Mouse (Mus musculus) stomach, embryonic 16.5 days (tissue): Measurements from ENCODE around the gene Zfp853. TPM values are rescaled to one million over a fixed set of nuclear protein-coding genes. Genes with fewer than 3 reads are reported as not detected.

Experiments used
- ATAC-seq: fragments of 200-750 bp; cut with Nextera tagmentation; 2 replicates; pipeline ENCODE4 v1.8.0; 2017; ENCODE audit warnings: moderate number of reproducible peaks, moderate TSS enrichment; ENCODE audit not compliant: insufficient read depth, low FRiP score
- H3K27ac ChIP-seq: fragments of 300-500 bp; sonication (generic); 2 replicates; pipeline ENCODE4 v1.5.1; 2014; ENCODE audit warnings: low read length
- H3K27me3 ChIP-seq: fragments of 300-500 bp; sonication (generic); 2 replicates; pipeline ENCODE4 v1.6.1; 2014; ENCODE audit warnings: low read length, control low read depth, mixed read lengths; ENCODE audit not compliant: control insufficient read depth, insufficient read depth
- H3K36me3 ChIP-seq: fragments of 300-500 bp; sonication (generic); 2 replicates; pipeline ENCODE4 v1.6.1; 2014; ENCODE audit warnings: low read length; ENCODE audit not compliant: control insufficient read depth, insufficient read depth
- H3K4me1 ChIP-seq: fragments of 300-500 bp; sonication (generic); 2 replicates; pipeline ENCODE4 v1.6.1; 2014; ENCODE audit warnings: low read length, control low read depth, mixed read lengths; ENCODE audit not compliant: control insufficient read depth, insufficient read depth
- H3K4me2 ChIP-seq: fragments of 300-500 bp; sonication (generic); 2 replicates; pipeline ENCODE4 v1.6.1; 2014; ENCODE audit warnings: low read depth, low read length, mixed read lengths
- H3K4me3 ChIP-seq: fragments of 300-500 bp; sonication (generic); replicated peaks from 2 replicates; pipeline ENCODE4 v1.5.1; 2014; ENCODE audit warnings: mild to moderate bottlenecking, low read length
- H3K9ac ChIP-seq: fragments of 300-500 bp; sonication (generic); 2 replicates; pipeline ENCODE4 v1.6.1; 2014; ENCODE audit warnings: low read length
- H3K9me3 ChIP-seq: fragments of 300-500 bp; sonication (generic); replicated peaks from 2 replicates; pipeline ENCODE4 v1.6.1; 2016; ENCODE audit warnings: low read length, control low read depth; ENCODE audit not compliant: control insufficient read depth
- WGBS: fragments of 180-500 bp; shearing (Covaris S2); extraction: QIAGEN DNeasy Blood & Tissue Kit; methylation state at CpG from one replicate; pipeline ENCODE4 v1.1.7; 2014; 5-methylcytosine and 5-hydroxymethylcytosine counted together
- polyA plus RNA-seq: library from polyadenylated mRNA; unstranded; fragments of >200 nt; fragmentation: Nextera tagmentation; extraction: Ambion mirVana; gene quantifications from 2 replicates; pipeline ENCODE4 v1.2.1, GENCODE M21; 2015

Gene Zfp853
- polyA plus RNA-seq, 1 experiment from 2014 or later = 0.10 TPM

DNA sequence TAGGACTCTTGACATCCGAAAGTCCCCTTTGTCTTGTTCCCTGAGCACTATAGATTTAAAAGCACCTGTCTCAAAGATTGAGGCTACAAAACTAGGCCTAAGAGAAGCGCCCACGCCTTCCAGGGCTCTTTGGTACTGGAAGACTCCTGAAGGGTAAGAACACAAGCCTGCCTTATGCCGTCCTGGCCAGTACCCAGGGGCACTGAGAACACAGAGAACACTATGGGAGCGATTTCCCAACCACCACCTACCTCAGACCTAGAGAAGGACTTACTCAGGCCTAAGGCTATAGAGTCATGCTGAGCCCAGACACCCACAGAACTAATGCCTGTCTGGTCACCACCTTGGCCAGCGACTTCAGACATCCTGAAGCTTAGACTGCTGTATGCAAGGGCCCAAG, 26.6 kb downstream of the Zfp853 start:
- Histone ChIP-seq H3K36me3 (no peaks in the 10 kb centered on the region; the same call in 1 of the 2 replicates), H3K27me3 (no peaks in the 10 kb centered on the region), H3K9me3 (no peaks in the 10 kb centered on the region), H3K4me2 (no peak overlapping the region), H3K27ac (no peak overlapping the region), H3K9ac (no peak overlapping the region), H3K4me1 (peaks cover 12% of the 10 kb centered on the region), H3K4me3 (no peak overlapping the region)
- no peak for ATAC-seq
- 83% methylated on average over 6 of the region's 6 CpGs for WGBS

DNA sequence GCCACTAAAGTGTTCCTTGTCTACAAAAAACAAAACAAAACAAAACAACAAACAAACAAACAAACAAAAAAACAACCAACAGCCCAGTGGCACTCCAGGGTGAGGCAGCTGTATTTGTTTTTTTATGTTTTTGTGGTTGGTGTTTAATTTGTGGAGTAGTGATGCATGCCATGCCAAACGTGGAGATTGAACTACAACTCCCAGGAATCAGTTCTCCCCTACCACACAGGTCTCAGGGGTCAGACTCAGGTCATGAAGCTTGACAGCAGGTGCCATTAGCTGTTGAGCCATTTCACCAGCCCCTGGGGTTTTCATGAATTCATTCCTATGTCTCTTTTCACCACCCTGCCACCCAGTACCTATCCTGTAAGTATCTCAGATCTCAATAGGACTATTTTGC, 28.0 kb downstream of the Zfp853 start:
- no peak overlapping the region for H3K27ac ChIP-seq
- 43% methylated on average over 1 of the region's 1 CpGs for WGBS

DNA sequence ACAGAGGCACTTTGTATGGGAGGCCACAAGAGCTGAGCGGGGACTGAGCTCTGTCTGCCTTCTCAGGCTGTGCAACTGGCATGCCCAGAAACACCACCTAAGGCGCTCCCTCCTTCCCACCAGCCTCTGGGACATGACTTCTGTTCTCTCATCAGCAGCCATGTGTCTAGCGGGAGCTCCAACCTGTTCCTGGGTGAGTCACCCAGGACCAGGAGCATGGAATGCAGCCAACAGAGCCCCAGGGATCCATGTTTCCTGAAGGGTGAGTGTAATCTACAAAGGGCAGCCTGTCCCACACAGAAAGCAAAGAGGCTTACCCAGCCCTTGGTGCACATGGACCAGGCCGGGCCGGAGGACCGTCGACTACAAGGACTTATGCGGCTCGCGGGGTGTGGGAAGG, 28.7 kb downstream of the Zfp853 start:
- no peak overlapping the region for H3K9ac ChIP-seq
- ATAC-seq = no peak
- WGBS = 80% methylated on average over 10 of the region's 10 CpGs
- no peaks in the 10 kb centered on the region; the same call in 1 of the 2 replicates for H3K36me3 ChIP-seq
- H3K4me3 ChIP-seq = no peak overlapping the region
- no peak overlapping the region for H3K4me2 ChIP-seq
- H3K9me3 ChIP-seq = no peaks in the 10 kb centered on the region
- H3K4me1 ChIP-seq = peaks cover 4% of the 10 kb centered on the region; the same call in 1 of the 2 replicates
- H3K27me3 ChIP-seq = no peaks in the 10 kb centered on the region
- H3K27ac ChIP-seq = no peak overlapping the region

More for the DNA sequence above, 28.0 kb downstream of the Zfp853 start:
- Histone ChIP-seq H3K36me3 (no peaks in the 10 kb centered on the region; the same call in 1 of the 2 replicates), H3K4me3 (no peak overlapping the region), H3K9me3 (no peaks in the 10 kb centered on the region), H3K4me2 (no peak overlapping the region), H3K27me3 (no peaks in the 10 kb centered on the region), H3K9ac (no peak overlapping the region), H3K4me1 (peaks cover 7% of the 10 kb centered on the region)
- ATAC-seq = no peak

DNA sequence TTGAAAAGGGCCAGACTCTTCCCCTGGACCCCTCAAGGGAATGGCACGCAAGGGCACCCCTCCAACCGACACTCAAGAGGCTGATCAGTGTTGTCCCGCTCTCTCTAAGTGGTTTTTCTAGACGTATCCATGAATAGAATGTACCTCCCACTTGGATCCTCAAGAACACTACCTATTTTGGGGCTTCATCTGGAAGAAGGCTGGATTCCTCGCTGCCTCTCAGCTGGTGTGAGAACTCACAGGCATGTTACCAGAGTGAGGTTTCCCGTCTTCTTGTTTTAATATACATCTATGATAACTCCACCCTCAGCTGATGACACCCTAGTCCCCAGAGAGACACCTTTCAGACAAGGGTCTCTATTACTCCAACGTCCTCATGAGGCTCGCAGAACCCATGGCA, 31.8 kb downstream of the Zfp853 start:
- Histone ChIP-seq H3K4me3 (no peak overlapping the region), H3K4me2 (no peak overlapping the region), H3K9me3 (no peaks in the 10 kb centered on the region), H3K4me1 (no peaks in the 10 kb centered on the region), H3K9ac (no peak overlapping the region), H3K36me3 (no peaks in the 10 kb centered on the region; the same call in 1 of the 2 replicates), H3K27me3 (peaks cover 9% of the 10 kb centered on the region), H3K27ac (no peak overlapping the region)
- WGBS = 91% methylated on average over 8 of the region's 8 CpGs
- no peak for ATAC-seq

DNA sequence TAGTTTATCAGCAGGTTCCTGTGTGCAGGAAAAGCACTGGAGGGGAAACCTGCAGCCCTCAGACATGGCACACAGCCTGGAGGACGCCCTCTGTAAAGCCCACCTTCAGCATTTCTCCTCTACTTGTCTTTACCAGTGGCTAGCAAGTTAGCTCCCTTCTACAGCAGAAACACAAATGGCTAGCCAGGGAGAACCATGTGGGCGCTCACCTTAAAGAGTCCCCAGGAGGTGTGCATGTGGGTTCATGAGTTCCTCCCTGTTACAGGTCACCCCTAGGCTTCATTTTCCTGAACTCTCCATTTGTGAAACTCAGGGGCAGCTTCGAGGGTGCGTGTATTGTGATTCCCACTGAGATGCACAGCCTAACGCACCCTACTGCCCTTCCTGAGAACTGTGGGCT, 37.6 kb downstream of the Zfp853 start:
- Histone ChIP-seq H3K4me3 (no peak overlapping the region), H3K4me1 (0 out of 2 replicates have a peak, but pooled peaks cover 11% of the 10 kb centered on the region), H3K27me3 (peaks cover 59% of the 10 kb centered on the region), H3K4me2 (no peak overlapping the region), H3K9ac (no peak overlapping the region), H3K27ac (no peak overlapping the region), H3K9me3 (peaks cover 5% of the 10 kb centered on the region; the same call in 1 of the 2 replicates), H3K36me3 (peaks cover 18% of the 10 kb centered on the region)
- no peak for ATAC-seq
- WGBS = 88% methylated on average over 5 of the region's 5 CpGs

DNA sequence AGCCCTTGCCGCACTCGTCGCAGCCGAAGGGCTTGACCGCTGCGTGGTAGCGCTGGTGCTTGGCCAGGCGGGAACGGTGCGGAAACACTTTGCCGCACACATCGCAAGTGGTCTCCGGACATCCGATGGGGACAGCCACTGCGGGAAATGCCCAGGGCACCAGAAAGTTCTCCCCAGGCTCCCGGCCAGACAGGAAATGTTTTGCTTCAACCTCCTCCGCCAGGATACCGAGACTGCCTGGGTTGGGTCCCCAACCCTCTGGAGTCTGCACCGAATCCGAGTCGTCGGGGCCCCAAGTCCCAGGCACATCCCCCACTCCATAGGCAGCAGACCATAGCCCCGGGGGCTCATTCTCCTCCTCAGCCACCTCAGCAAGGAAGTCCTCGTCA, 38.3 kb downstream of the Zfp853 start:
- Histone ChIP-seq H3K9ac (no peak overlapping the region), H3K4me3 (no peak overlapping the region), H3K4me1 (0 out of 2 replicates have a peak, but pooled peaks cover 11% of the 10 kb centered on the region), H3K9me3 (peaks cover 5% of the 10 kb centered on the region; the same call in 1 of the 2 replicates), H3K27ac (no peak overlapping the region), H3K27me3 (peaks cover 59% of the 10 kb centered on the region), H3K4me2 (no peak overlapping the region), H3K36me3 (peaks cover 18% of the 10 kb centered on the region)
- WGBS = 53% methylated on average over 24 of the region's 24 CpGs
- no peak for ATAC-seq

DNA sequence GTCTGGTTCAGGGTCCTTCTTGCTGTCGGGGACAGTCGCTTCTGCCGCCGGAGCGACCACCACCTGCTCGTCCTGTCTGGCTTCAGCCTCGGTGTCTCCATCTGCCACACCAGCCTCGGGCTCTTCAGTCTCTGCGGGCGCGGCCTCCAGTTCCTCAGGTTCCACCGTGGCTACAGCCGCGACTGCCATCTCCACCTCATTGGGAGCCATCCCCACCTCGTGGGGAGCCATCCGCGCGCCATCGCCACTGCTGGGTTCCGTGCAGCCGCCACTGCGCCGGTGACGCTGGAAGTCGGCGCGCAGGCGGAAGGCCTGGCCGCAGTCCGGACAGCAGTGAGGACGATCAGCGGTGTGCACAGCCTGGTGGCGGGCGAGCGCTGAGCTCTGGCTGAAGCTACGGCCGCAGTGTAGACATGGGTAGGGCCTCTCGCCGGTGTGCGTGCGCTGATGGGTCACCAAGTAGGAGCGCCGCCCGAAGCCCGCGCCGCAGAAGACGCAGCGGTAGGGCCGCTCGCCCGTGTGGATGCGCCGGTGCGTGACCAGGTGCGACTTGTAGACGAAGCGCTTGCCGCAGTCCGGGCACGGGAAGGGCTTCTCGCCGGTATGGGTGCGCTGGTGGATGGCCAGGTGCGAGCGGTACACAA, 38.8 kb downstream of the Zfp853 start:
- 35% methylated on average over 66 of the region's 66 CpGs for WGBS
- H3K4me2 ChIP-seq = no peak overlapping the region
- peaks cover 18% of the 10 kb centered on the region for H3K36me3 ChIP-seq
- H3K27me3 ChIP-seq = peaks cover 59% of the 10 kb centered on the region
- peaks cover 5% of the 10 kb centered on the region; the same call in 1 of the 2 replicates for H3K9me3 ChIP-seq
- no peak overlapping the region for H3K27ac ChIP-seq
- 0 out of 2 replicates have a peak, but pooled peaks cover 11% of the 10 kb centered on the region for H3K4me1 ChIP-seq
- H3K9ac ChIP-seq = no peak overlapping the region
- no peak for ATAC-seq
- H3K4me3 ChIP-seq = no peak overlapping the region

DNA sequence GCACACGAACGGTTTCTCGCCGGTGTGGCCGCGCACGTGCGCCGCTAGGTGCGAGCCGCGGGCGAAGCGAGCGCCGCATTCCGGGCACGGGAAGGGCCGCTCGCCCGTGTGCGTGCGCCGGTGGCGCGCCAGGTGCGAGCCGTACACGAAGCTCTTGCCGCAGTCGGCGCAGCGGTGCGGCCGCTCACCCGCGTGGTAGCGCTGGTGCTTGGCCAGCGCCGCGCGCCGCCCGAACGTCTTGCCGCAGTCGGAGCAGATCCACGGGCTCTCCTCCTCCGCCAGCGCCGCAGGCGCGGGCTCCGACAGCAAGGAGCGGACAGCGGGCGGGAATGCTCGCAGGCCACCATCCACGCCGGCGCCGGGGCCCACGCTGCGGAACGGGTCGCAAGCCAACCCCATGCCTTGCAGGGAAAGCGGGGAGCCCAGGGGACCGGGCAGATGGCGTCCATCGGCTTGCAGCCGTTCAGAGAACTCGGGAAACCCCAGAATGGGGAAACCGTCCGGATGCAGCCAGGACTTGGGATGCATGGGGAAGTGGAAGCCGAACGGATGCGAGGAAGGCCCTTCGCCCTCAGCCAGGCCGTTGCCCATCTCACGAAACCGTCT, 39.4 kb downstream of the Zfp853 start:
- H3K27ac ChIP-seq = no peak overlapping the region
- peak overlapping the region; percentile 35; the same call in 1 of the 2 replicates for H3K9ac ChIP-seq
- 16% methylated on average over 81 of the region's 81 CpGs for WGBS
- H3K9me3 ChIP-seq = peaks cover 5% of the 10 kb centered on the region; the same call in 1 of the 2 replicates
- peak overlapping the region; percentile 41 for H3K4me3 ChIP-seq
- H3K4me1 ChIP-seq = 0 out of 2 replicates have a peak, but pooled peaks cover 11% of the 10 kb centered on the region
- H3K4me2 ChIP-seq = peak overlapping the region; percentile 74
- H3K36me3 ChIP-seq = peaks cover 18% of the 10 kb centered on the region
- H3K27me3 ChIP-seq = peaks cover 59% of the 10 kb centered on the region
- no peak for ATAC-seq

DNA sequence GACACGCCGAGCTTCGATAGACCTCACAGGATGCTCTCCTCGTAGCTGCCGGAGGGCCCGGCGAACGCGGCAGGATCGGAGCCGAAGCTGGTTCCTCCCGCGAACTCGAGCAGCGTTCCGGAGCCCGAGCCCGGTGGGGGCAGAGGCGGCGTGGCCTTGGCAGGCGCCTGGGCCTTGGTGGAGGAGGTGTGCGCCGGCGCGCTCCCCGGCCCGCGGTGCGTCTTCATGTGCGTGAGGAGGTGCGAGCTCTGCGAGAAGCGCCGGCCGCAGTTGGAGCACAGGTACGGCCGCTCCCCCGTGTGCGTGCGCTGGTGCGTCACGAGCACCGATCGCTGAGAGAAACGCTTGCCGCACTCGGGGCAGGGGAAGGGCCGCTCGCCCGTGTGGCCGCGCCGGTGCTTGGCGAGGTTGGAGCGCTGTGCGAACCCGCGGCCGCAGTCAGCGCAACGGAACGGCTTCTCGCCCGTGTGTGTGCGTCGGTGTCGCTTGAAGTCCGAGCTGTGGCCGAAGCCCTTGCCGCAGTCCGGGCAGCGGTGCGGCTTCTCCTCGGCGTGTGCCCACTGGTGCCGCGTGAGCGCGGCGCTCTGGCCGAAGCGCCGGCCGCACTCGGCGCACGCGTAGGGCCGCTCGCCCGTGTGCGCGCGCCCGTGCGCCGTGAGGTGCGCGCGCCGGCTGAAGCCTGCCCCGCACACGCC, 40.1 kb downstream of the Zfp853 start:
- Histone ChIP-seq H3K4me1 (0 out of 2 replicates have a peak, but pooled peaks cover 11% of the 10 kb centered on the region), H3K9ac (peak overlapping the region; percentile 35; the same call in 1 of the 2 replicates), H3K27me3 (peaks cover 59% of the 10 kb centered on the region), H3K4me2 (peak overlapping the region; percentile 74), H3K9me3 (peaks cover 5% of the 10 kb centered on the region; the same call in 1 of the 2 replicates), H3K4me3 (peak overlapping the region; percentile 41), H3K36me3 (peaks cover 19% of the 10 kb centered on the region), H3K27ac (no peak overlapping the region)
- ATAC-seq = peak; percentile 29; the same call in 1 of the 2 replicates
- WGBS = 8% methylated on average over 103 of the region's 103 CpGs
